Mouse (Mus musculus) lung, adult 2 months (tissue): ENCODE measurements around the gene Kcnf1.

Experiments used
- CTCF ChIP-seq: fragments of 200-500 bp; IDR thresholded peaks from 2 replicates; pipeline ENCODE4 v1.5.1; 2011; ENCODE audit warnings: mild to moderate bottlenecking, low read length, control low read depth; ENCODE audit not compliant: insufficient read depth
- POLR2A ChIP-seq: fragments of 200-500 bp; IDR thresholded peaks from 2 replicates; pipeline ENCODE4 v1.6.1; 2011; ENCODE audit warnings: low read depth, mild to moderate bottlenecking, control low read depth, low read length, borderline replicate concordance; ENCODE audit errors: extremely low read depth

DNA sequence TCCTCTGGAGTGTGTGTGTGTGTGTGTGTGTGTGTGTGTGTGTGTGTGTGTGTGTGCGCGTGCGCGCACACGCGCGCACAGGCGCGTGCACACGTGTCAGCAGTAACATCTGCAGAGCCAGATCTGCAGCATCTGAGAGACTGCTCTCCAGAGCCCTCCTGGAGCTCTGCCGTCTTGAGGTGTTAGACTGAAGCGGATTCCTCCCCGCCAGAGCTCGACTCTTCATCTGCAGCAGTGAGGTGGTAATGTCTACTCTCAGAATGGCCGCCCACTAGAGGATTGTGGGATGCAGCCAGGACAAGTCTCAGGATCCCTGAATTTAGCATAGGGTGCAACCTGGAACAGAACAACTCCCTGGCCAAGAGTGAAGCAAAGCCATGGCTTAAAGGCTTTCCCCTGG lies 19.1 kb downstream of the Kcnf1 start:
- TF ChIP-seq POLR2A (no peak), CTCF (no peak)
